Mouse (Mus musculus): ENCODE measurements at regions not wholly inside any gene's neighbourhood (a gene's known extent, or its start where the extent isn't known, plus 50 kb on each side); places are given as distances from the start of the nearest gene placed in this dataset.

GRCm38 (mm10) chr16:50672713-50673112 is 81.8 kb upstream of the Ccdc54 start:
- no peak for TF ChIP-seq CTCF (IDR thresholded peaks at IDR 0.05; ENCODE audit: low read depth, low read length)
- TF ChIP-seq POLR2A (IDR thresholded peaks at IDR 0.05; ENCODE audit: insufficient read depth, low read length), result no peak
